Mouse (Mus musculus) bone marrow, adult 2 months (tissue): ENCODE measurements around the gene Dusp1.

Source experiments
- CTCF ChIP-seq: fragments of 200-500 bp; IDR thresholded peaks from 2 replicates; pipeline ENCODE4 v1.5.1; 2011; ENCODE audit warnings: low read length, control low read depth; ENCODE audit not compliant: control insufficient read depth, insufficient read depth
- POLR2A ChIP-seq: fragments of 200-500 bp; IDR thresholded peaks from 2 replicates; pipeline ENCODE4 v1.6.1; 2011; ENCODE audit warnings: low read depth, mild to moderate bottlenecking, control low read depth, low read length, borderline replicate concordance; ENCODE audit not compliant: control insufficient read depth

GRCm38 (mm10) chr17:26487917-26488316, 74.0 kb downstream of the Dusp1 start:
- TF ChIP-seq POLR2A: no peak
- TF ChIP-seq CTCF: no peak
